Mouse (Mus musculus) G1E (cell line): ENCODE measurements around the gene Trat1. TPM values are rescaled to one million over a fixed set of nuclear protein-coding genes. Genes with fewer than 3 reads are reported as not detected.

ENCODE experiments used
- ATAC-seq: 2 replicates; pipeline ENCODE4 v1.8.0; 2016; ENCODE audit warnings: mild to moderate bottlenecking; ENCODE audit not compliant: insufficient number of reproducible peaks, poor library complexity, low FRiP score, severe bottlenecking; ENCODE audit errors: extremely low read depth
- DNase-seq: peaks from one replicate; pipeline ENCODE4 v3.0.0; 2012; ENCODE audit warnings: low spot score
- H3K27me3 ChIP-seq: 2 replicates; pipeline ENCODE4 v1.6.1; 2012; ENCODE audit warnings: mild to moderate bottlenecking, low read length, inconsistent platforms; ENCODE audit not compliant: insufficient read depth
- H3K36me3 ChIP-seq: replicated peaks from 2 replicates; pipeline ENCODE3; 2012; ENCODE audit warnings: mild to moderate bottlenecking, inconsistent platforms
- H3K4me1 ChIP-seq: 2 replicates; pipeline ENCODE4 v1.6.1; 2012; ENCODE audit warnings: low read depth, low read length, inconsistent platforms, mixed read lengths; ENCODE audit not compliant: insufficient read depth
- H3K4me3 ChIP-seq: 2 replicates; pipeline ENCODE4 v1.5.1; 2012; ENCODE audit warnings: low read depth, mild to moderate bottlenecking, inconsistent platforms, low read length, moderate library complexity, mixed read lengths
- H3K9me3 ChIP-seq: replicated peaks from 2 replicates; pipeline ENCODE4 v1.6.1; 2012; ENCODE audit warnings: inconsistent platforms
- CTCF ChIP-seq: IDR thresholded peaks from 2 replicates; pipeline ENCODE4 v1.5.1; 2012; ENCODE audit warnings: low read depth, low read length, inconsistent platforms, mixed read lengths
- GATA1 ChIP-seq: IDR thresholded peaks from 2 replicates; pipeline ENCODE4 v1.6.1; 2012; ENCODE audit warnings: borderline replicate concordance, low read length, inconsistent platforms, mixed read lengths
- GATA2 ChIP-seq: IDR thresholded peaks from 2 replicates; pipeline ENCODE4 v1.6.1; 2012; ENCODE audit warnings: low read depth, low read length, inconsistent platforms, borderline replicate concordance
- POLR2AphosphoS5 ChIP-seq: IDR thresholded peaks from 2 replicates; pipeline ENCODE4 v1.6.1; 2012; ENCODE audit warnings: low read depth, low read length, inconsistent platforms; ENCODE audit not compliant: insufficient replicate concordance
- TAL1 ChIP-seq: conservative IDR thresholded peaks from 2 replicates; pipeline ENCODE4 v1.6.1; 2012; ENCODE audit warnings: low read depth, low read length, inconsistent platforms, mixed read lengths
- polyA plus RNA-seq: library from polyadenylated mRNA; stranded (reverse); fragments of >175 nt; gene quantifications from 2 replicates; pipeline ENCODE4 v1.2.3, GENCODE M21; 2012
- total RNA-seq, 2 experiments: library from RNA; stranded (forward) in 1 of 2; stranded (reverse) in 1 of 2; fragments of 200-1000 nt in 1 of 2; fragments of >200 nt in 1 of 2; fragmentation: Nextera tagmentation in 1 of 2; gene quantifications; 2 replicates each; pipeline ENCODE4 v1.2.3; 2014 to 2017

Trat1 gene
- total and polyA plus RNA-seq, 3 experiments, result 0.16 TPM; not detected in 2

GRCm38 (mm10) chr16:48739974-48740373 is 31.8 kb downstream of the Trat1 start:
- H3K36me3 ChIP-seq, result no peaks in the 10 kb centered on the region
- H3K27me3 ChIP-seq, result no peaks in the 10 kb centered on the region
- TF ChIP-seq GATA2, result no peak
- no peak for TF ChIP-seq GATA1
- TF ChIP-seq POLR2AphosphoS5, result no peak
- no peak for TF ChIP-seq TAL1
- TF ChIP-seq CTCF, result no peak
- no peak for ATAC-seq
- H3K4me3 ChIP-seq, result no peak overlapping the region
- H3K9me3 ChIP-seq, result no peaks in the 10 kb centered on the region
- DNase-seq, result no peak
- H3K4me1 ChIP-seq, result no peaks in the 10 kb centered on the region

DNA sequence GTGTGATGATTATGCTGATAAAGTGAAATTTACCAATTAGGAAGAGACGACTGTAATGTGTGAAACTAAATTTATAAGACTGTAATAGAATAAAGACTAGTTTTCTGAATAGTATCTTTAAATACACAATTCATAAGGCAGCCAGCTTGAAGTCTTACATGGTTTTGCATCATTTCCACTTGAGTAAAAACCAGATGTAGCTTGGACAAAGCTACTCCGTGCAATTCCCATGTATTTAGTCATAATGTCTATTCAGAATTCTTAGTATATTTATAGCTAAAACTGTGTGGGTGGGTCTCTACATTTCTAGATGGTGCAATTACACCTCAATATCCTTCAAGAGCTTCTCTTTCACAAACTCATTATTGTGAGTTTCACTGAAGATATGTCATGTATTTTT is 33.4 kb downstream of the Trat1 start:
- Histone ChIP-seq H3K9me3 (no peaks in the 10 kb centered on the region), H3K4me1 (no peaks in the 10 kb centered on the region), H3K4me3 (no peak overlapping the region), H3K27me3 (no peaks in the 10 kb centered on the region), H3K36me3 (no peaks in the 10 kb centered on the region)
- DNase-seq, result no peak
- no peak for TF ChIP-seq GATA2
- ATAC-seq, result no peak

GRCm38 (mm10) chr16:48736890-48737289 is 34.9 kb downstream of the Trat1 start:
- ATAC-seq (no peak), DNase-seq (no peak)
- H3K9me3 ChIP-seq, result no peaks in the 10 kb centered on the region
- H3K36me3 ChIP-seq, result no peaks in the 10 kb centered on the region
- H3K27me3 ChIP-seq, result no peaks in the 10 kb centered on the region
- H3K4me3 ChIP-seq, result no peak overlapping the region
- TF ChIP-seq GATA1, result no peak
- no peak for TF ChIP-seq CTCF
- no peak for TF ChIP-seq GATA2
- TF ChIP-seq POLR2AphosphoS5, result no peak
- H3K4me1 ChIP-seq, result no peaks in the 10 kb centered on the region

DNA sequence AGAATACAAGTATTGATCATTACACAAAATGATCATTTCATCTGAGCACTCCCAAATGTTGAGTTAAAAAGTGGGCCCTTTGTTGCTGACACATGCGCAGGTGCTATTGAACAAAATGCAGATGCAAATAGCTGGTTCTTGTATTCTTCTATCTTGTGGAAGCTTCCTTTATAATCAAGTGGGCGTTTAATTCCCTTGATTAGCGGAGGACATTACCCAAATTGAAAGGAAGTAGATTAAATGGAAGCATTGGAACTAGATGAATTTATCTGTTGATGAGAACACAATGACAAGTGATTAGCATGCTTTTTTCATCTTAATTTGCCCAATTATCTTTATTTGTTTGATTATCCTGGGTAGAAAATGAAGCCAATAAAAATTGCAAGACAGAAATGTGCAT is 51.6 kb downstream of the Trat1 start:
- Histone ChIP-seq H3K36me3 (no peaks in the 10 kb centered on the region), H3K27me3 (peaks cover 6% of the 10 kb centered on the region; the same call in 1 of the 2 replicates), H3K4me1 (no peaks in the 10 kb centered on the region), H3K9me3 (no peaks in the 10 kb centered on the region), H3K4me3 (no peak overlapping the region)
- DNase-seq (no peak), ATAC-seq (no peak)
- TF ChIP-seq GATA2 (no peak), TAL1 (no peak), POLR2AphosphoS5 (no peak), GATA1 (no peak), CTCF (no peak)

GRCm38 (mm10) chr16:48719679-48720078 is 52.1 kb downstream of the Trat1 start:
- Histone ChIP-seq H3K4me1 (no peaks in the 10 kb centered on the region), H3K36me3 (no peaks in the 10 kb centered on the region), H3K27me3 (peaks cover 6% of the 10 kb centered on the region; the same call in 1 of the 2 replicates), H3K4me3 (no peak overlapping the region), H3K9me3 (no peaks in the 10 kb centered on the region)
- no peak for ATAC-seq
- DNase-seq, result no peak
- TF ChIP-seq GATA2 (no peak), POLR2AphosphoS5 (no peak), CTCF (no peak), TAL1 (no peak), GATA1 (no peak)

GRCm38 (mm10) chr16:48716343-48716742 is 55.5 kb downstream of the Trat1 start:
- H3K9me3 ChIP-seq, result no peaks in the 10 kb centered on the region
- ATAC-seq, result no peak
- H3K4me3 ChIP-seq, result no peak overlapping the region
- no peak for DNase-seq
- peaks cover 6% of the 10 kb centered on the region; the same call in 1 of the 2 replicates for H3K27me3 ChIP-seq
- no peaks in the 10 kb centered on the region for H3K36me3 ChIP-seq
- TF ChIP-seq TAL1, result no peak
- no peak for TF ChIP-seq GATA1
- no peak for TF ChIP-seq GATA2
- no peak for TF ChIP-seq CTCF
- TF ChIP-seq POLR2AphosphoS5, result no peak
- H3K4me1 ChIP-seq, result no peaks in the 10 kb centered on the region

DNA sequence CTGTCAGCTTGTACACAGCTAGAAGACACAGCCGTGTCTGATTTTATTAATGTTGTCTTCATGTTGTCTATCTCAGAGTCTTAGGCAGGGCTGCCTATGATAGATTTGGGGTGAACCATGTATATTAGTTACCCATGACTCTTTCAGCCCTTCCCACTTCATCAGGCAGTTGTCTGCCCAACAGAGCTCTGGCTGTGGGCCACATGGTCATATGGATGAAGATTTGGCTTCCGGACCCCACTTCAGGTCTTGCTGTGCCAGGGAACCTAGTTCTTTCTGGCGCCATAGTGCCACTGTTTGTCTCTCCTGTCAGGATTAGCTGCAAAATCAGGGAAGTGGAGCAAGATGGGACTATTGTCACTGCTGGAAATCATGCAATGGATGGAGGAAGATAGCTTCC is 69.9 kb downstream of the Trat1 start:
- no peaks in the 10 kb centered on the region for H3K27me3 ChIP-seq
- no peaks in the 10 kb centered on the region for H3K36me3 ChIP-seq
- DNase-seq (no peak), ATAC-seq (no peak)
- no peaks in the 10 kb centered on the region for H3K9me3 ChIP-seq
- no peak for TF ChIP-seq GATA2
- no peak for TF ChIP-seq CTCF
- TF ChIP-seq POLR2AphosphoS5, result no peak
- TF ChIP-seq TAL1, result no peak
- TF ChIP-seq GATA1, result no peak
- H3K4me1 ChIP-seq, result no peaks in the 10 kb centered on the region
- no peak overlapping the region for H3K4me3 ChIP-seq

Other genes starting within 250 kb of the Trat1 start
- gene Retnlb, start 44.8 kb upstream of the Trat1 start, total RNA-seq (2014; fragmentation: Nextera tagmentation), result not detected in 2 replicates
- gene Retnlb, start 44.8 kb upstream of the Trat1 start, total RNA-seq (2017), result not detected in 2 replicates
- not detected in 2 replicates for gene Retnlb, start 44.8 kb upstream of the Trat1 start, polyA plus RNA-seq
- not detected in 2 replicates for gene Retnla, start 70.5 kb upstream of the Trat1 start, total RNA-seq (2014; fragmentation: Nextera tagmentation)
- gene Retnla, start 70.5 kb upstream of the Trat1 start, total RNA-seq (2017), result not detected in 2 replicates
- gene Retnla, start 70.5 kb upstream of the Trat1 start, polyA plus RNA-seq, result not detected in 2 replicates
- gene Retnlg, start 100.6 kb upstream of the Trat1 start, total RNA-seq (2014; fragmentation: Nextera tagmentation), result not detected in 2 replicates
- not detected in 2 replicates for gene Retnlg, start 100.6 kb upstream of the Trat1 start, total RNA-seq (2017)
- gene Retnlg, start 100.6 kb upstream of the Trat1 start, polyA plus RNA-seq, result not detected in 2 replicates
- gene Dzip3, start 222.1 kb upstream of the Trat1 start, total RNA-seq (2014; fragmentation: Nextera tagmentation), result 166 and 188 TPM in 2 replicates
- gene Dzip3, start 222.1 kb upstream of the Trat1 start, total RNA-seq (2017), result 50.2 and 52.1 TPM in 2 replicates
- 17.6 and 24.6 TPM in 2 replicates for gene Dzip3, start 222.1 kb upstream of the Trat1 start, polyA plus RNA-seq
- gene Cip2a, start 222.2 kb upstream of the Trat1 start, total RNA-seq (2014; fragmentation: Nextera tagmentation), result 79.7 and 82.2 TPM in 2 replicates
- 87.5 and 104 TPM in 2 replicates for gene Cip2a, start 222.2 kb upstream of the Trat1 start, total RNA-seq (2017)
- 2.5 and 4.5 TPM in 2 replicates for gene Cip2a, start 222.2 kb upstream of the Trat1 start, polyA plus RNA-seq